Mouse (Mus musculus) urinary bladder, postnatal 14 days (tissue): ENCODE data around the gene Elavl3.
"Not testable (repeated sequence)": the region's sequence is repeated elsewhere in the genome, so short reads cannot be mapped to it uniquely, and the experiment has no call there.

Source experiments
- DNase-seq: peaks from one replicate; pipeline ENCODE4 v3.0.0; 2021; ENCODE audit warnings: low spot score

The Elavl3 gene

DNA sequence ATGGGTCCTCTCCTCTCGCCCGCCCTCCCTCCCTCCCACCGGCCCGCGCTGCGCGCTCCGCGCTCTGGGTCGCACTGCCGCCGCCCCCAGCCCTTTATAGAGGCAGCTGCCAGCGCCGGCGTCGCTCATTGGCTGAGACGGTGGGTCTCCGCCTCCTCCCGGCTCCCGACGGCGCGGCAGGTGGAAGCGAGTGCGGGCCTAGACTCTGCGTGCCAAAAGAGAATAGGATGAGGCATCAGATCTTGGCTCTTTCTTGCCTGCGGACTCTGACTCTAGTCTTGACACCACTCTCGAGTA lies at the start of gene Elavl3:
Gene Elavl3 (minus strand): TSS at position 66 of the 297 bp plus-strand sequence.
- DNase-seq = no peak

DNA sequence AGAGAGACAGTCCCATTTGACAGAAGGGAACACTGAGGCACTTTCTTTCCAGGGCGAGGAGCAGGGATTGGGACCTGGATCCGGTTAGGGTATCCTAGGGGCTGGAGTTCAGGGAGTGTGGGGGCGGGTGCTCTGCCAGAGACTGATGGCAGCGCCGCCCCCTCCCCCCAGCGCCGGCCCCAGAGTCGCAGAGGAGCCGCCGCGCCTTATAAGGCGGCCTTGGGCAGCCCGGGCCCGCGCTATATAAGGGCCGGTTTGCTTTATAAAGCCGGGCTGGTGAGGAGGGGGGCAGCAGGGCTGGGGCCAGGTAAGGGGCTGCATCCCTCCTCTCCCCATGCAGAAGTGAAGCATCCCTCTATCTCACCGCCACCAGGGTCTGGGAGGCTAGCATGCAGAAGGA lies 48.1 kb upstream of the Elavl3 start:
- peak; percentile 34 for DNase-seq

DNA sequence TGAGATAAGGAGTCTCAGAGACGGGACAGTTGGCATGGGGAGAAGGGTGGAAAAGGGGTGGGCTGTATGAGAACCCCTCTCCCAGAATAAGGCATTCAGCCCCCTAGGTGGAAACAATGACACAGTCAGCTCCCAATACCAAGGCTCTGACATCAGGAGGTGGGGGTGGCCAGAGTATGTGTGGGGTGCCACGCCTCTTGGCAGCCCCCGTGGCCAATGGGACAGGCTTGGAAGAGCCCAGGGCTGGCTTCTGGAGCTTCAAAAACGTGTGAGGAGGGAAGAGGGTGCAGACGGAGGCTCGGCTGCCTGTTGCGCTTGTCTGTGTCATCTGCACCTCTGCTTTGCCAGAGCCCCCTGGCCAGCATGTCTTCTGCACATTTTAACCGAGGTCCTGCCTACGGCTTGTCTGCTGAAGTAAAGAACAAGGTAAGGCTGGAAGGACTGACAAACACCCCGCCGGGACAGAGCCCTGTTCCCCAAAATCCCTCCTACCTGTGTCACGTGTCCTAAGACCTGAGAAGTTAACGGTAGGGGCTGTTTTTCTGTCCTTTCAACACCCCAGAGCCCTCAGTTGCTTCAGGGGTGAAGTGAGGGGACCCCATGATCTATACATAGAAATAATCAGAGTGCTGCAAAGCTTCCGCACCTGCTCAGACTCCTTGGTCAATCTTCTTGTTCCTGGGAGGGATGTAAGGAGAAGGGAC lies 47.3 kb upstream of the Elavl3 start, which contains the start of gene Cnn1:
Gene Cnn1 (plus strand): TSS at position 224 of the 704 bp plus-strand sequence.
- DNase-seq = peak; percentile 45

DNA sequence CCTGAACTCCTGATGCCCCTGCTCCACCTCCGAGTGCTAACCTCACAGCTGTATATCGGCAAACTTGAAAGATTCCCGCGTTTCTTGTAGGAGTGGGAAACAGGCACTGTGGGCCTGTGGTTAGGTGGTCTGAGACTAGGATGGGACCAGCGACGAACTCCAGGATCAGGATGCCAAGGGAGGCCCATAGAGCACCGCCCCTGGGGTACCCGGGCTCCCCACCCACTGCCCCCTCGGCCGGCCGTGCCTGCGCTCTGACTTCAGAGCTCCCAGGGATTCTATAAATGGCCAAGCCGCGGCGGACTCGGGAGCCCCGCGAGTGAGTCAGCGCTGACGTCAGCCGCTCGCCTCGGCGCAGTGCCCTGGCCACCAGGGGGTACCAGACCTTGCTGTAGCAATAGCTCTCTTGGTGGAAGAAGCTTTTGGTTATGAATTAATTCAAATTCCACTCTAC lies 44.1 kb upstream of the Elavl3 start:
- peak; percentile 91 for DNase-seq

DNA sequence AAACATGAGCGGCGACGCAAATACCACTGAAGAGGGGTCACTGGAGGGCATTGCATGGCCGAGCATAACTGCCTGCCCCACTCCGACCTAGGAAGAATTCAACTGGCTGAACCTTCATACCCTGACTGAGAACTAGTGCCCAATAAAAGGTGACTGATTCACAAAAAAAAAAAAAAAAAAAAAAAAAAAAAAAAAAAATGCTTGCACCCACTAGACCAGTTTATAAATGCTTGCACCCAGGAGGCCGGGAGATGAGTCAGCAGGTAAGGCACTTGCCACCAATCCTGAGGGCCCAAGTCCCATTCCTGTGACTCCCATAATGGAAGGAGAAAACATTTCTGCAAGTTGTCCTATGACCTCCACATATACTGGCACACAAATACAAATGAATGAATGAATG lies 40.9 kb upstream of the Elavl3 start:
- no peak for DNase-seq

DNA sequence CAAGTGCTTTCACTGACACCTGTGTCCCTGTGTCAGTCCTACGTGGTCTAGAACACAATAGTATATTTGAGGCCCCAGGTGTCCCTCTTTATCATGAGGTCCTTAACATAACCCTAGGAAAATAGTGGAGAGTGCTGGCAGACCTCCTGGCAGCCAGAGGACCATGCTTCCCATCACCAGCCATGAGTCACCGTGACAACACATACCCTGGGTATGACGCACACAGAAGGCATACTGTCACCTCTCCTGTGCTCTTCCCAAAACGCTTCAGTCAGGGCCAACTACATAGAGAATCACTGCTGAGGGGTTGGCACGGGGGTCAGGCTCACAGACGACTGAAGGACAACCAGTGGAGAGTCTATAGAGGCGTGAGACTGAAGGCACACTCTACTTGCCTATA lies 38.2 kb upstream of the Elavl3 start:
- DNase-seq = no peak

DNA sequence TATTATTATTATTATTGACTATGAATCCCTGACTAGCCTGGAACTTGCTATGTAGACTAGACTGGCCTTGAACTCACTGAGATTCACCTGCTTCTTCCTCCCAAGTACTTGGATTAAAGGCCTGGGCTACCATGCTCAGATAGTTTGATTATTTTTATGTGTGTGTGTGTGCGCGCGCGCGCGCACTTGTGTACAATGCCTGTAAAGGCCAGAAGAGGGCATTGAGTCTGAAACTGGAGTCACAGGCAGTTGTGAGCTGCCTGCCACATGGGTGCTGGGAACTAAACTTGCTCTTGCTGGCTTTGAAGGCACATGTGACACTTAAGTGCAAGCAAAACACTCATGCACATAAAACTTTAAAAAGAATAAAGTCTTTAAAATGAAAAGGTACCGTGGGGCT lies 37.5 kb upstream of the Elavl3 start:
- no peak for DNase-seq

DNA sequence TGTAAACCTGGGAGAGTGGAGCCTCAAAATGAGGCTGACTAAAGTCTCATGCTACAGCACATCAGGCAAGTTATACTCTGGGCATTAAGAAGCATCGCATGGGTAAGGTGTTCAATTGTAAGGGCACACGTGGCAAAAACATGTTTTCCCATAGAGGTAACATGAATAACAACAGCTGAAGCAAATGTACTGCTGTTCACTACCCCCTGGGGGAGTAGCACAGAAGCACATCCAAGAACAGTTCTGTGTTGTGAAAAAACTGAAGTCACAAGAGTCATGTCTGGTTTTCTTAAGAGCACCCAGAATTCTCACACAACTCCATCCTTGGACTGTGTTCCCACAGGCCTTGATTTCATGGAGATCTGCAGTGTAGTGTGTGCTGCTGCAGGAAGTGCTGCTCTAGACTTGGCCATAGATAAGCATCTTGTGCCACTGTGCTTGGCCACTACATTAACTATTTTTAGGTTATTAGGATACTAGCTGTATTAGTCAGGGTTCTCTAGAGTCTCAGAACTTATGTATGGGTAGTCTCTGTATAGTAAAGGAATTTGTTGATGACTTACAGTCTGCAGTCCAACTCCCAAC lies 35.3 kb upstream of the Elavl3 start:
- no peak for DNase-seq

DNA sequence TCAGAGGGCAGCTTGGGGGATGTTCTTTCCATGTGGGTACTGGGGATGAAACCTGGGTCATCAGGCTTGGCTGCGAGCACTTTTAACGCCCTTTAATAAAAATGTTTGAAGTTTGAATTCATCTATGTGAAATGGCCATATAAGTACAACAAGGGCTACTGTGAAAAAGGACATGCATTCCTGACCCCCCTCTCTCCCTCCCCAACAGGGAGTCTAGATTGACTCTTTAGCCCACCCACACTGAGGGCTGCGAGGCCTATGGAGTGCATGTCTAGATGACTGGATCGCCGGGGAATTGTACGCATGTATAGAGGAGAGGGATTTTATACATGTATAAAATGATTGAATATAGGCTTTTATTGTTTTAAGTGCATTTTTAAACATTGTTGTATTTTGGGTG lies 34.2 kb upstream of the Elavl3 start:
- no peak for DNase-seq

DNA sequence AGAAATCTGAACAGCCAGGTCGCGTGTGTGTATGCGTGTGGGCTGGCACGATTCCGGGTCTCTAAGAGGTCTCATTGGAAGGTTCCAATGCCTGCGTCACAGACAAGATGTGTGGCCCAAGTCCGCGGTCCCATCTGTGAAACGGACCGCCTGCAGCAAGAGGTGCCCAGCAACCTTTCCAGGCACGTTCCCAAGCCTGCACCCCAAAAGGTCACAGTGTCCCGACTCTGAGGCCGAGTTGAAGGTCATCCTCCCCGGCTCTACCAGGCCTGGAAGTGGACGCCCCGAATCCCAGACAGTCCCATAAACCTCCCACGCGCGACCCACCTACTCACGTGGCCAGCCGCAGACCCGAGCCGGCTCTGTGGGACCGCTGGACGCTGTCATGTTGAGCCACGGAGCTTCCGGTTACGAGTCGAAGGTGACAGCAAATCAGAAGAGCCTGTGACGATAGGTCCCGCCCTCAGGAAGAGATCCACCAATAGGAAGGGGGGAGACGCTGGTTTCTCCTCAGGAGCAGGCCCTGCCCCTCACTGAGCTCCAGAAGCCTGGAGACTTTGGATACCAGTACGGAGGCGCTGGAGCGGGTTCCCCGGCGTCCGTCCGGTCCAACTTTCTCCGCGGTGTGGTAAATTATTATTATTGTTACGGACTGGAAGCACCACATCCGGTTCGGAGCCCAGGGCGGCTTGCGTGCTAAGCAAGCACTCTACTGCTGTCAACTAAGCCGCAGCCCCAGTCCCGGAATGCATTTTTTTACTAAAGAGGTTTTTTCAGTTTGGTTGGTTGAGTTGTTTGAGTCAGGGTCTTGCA lies 33.4 kb upstream of the Elavl3 start, which contains the start of gene Ecsit:
Gene Ecsit (minus strand): TSS at position 417 of the 813 bp plus-strand sequence.
- peak; percentile 94 for DNase-seq

DNA sequence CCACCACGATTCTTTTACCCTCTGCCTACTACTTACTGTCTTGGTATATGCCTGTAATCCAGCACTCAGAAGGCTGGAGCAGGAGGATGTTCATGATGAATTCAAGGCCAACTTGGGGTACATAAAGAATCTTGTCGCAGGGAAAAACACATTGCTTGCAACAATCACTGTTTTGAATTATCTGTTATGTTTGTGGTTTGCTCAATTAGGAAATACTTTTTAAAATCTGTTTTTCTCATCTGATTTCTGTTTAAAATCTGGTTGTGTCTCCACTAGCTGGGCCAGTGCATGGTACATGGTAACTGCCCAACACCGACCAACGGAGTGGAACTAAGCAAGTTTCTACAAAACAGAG lies 32.8 kb upstream of the Elavl3 start:
- DNase-seq = no peak

DNA sequence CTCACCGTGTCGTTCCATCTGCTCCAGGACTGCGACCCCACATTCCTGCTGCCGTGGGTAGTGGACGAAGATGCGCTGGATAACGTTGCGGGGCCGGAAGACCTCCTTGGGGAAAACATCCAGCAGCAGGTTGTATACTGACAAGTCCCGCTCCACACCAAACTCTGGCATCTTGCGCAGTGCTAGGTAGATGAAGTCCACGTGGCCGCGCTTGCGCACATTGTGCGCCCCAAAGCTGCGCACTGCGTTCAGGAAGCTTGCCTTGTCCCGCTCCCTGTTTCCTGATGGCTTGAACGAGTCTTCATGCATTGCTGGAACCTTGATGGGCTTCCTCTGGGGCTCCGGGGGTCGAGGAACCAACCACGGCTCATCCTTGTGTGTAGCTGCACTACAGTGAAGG lies 24.4 kb upstream of the Elavl3 start:
- DNase-seq = no peak

DNA sequence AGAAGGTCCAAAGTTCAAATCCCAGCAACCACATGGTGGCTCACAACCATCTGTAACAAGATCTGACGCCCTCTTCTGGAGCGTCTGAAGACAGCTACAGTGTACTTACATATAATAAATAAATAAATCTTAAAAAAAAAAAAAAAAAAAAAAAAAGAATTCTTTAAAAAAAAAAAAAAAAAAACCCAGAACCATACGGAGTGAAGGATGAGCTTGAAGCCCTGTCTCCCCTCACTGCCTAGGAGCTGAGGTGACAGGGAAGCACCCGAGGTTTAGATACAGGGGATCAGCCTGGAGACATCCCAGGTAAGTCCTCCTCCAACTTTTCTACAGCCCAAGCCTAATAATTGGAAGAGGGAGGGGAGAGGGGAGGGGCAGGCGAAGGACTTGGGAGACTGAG lies 24.0 kb upstream of the Elavl3 start:
- not testable (repeated sequence) for DNase-seq

DNA sequence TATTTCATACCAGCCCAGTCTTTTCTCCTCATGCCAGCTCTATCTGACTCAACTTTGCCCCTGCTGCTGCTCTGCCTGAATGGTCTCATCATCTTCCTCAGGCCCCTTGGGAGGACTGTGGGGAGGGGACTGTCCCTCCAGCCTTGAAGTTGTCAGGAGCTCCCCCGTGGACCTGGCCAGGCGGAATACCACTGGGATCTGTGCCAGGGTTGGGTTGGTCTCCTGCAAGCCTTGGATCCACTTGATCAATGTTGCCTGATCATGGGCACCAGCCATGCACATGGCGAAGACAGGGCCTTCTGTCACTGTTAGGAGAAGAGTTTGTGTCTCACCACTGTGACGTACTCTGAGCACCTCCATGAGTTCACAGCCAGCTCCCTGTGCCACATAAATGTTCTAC lies 20.5 kb upstream of the Elavl3 start:
- DNase-seq = no peak

DNA sequence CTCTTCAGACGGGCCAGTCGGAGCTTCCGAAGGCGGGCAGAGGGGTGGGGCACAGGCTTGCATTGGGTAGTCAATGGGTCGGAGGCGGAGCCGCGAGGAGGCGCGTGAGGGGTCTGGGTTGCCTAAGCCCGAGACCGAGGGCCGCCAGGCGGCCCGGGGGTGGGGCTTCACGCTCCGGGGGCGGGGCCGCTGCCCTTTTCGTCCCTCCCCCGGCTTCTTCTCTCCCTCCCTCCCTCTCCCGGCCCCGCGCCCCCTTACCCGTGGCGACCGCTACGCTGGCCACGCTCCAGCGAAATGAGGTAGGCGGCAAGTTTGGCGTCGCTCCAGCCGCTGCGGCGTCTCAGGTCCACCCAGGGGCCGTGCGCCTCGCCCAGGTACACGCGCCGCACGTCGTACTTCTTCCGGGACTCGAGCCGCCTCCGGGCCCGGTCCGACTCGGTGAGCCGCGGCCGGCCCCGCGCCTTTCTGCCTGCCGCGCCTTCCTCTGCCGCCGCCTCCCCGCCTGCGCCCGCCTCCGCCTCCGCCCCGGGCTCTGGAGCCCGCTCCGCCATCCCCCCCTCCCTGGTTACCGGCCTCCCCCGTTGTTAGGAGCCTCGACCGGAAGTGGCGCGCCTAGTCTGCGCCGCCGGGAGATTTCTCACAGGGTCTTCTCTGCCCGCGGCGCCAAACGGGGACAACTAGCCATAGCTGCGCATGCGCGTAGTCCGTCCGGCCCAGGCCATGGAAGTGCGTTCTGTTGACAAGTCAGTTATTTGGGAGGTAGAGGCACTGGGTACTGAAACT lies 19.2 kb upstream of the Elavl3 start, which contains the start of the genes Gm49318 and Zfp653:
Gene Gm49318 (minus strand): TSS at position 469 of the 783 bp plus-strand sequence.
Gene Zfp653 (minus strand): TSS at position 586 of the 783 bp plus-strand sequence.
- DNase-seq = peak; percentile 98

DNA sequence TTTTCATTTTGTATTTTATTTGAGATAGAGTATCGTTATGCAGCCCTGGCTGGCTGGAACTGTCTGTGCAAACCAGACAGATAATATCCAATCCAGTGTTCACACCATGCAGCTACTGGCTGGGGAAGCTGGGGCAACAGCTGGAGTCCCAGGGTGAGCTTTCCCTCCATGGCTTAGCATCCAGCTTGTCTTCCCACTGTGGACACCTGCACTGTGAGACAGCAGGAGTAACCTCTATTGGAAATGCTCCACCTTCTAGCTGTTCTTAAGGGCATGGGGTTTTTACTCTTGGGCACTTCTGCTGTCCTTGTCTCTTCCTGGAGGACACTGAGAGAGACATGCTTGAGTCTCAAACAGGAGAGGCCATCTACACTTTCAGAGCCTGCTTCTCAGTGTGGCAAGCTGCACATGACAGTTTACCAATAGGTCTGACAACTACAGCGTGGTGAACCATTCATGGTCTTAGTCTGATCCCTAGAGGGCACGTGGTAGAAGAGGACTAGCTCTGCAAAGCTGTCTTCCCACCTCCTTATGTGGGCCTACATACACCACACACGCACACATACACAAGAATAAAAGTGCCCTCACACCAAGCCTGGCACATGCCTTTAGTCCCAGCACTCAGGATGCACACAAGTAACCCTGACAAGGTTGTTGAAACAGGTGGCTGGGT lies 18.2 kb upstream of the Elavl3 start:
- no peak for DNase-seq

DNA sequence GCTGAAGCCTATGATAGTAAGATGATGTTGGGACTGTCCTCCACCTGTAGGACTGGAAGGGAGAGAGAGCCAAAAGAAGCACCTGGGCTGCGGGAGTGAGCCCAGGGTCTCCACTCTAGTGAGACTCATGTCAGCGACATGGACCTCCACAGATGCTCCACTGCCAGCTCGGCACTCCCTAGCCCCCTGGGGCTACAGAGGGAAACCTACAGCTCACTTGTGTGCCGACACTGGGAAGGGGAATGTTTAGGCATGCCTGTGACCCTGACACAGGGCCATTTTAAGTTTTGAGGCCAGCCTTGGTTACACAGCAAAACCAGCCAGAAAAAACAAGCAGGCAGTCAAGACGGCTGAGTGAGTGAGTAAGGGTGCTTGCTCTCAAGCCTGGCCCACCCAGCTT lies 15.4 kb upstream of the Elavl3 start:
- no peak for DNase-seq

DNA sequence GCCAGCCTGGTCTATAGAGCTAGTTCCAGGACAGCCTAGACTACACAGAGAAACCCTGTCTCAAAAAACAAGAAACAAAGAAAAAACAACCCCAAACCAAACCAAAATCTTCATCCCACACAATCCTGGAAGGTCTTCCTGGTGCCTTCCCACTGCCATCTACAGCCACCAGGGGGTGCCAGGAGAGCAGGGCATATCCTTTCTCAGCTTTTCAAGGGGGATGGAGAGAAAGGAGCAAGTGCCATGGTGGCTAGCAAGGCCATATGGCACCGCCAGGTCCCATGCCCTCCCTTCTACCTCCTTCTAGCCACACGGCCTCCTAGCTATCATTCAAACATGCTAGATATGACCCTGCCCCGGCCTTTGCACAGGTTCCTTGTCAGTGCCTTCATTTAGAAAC lies 14.6 kb upstream of the Elavl3 start:
- peak; percentile 67 for DNase-seq

DNA sequence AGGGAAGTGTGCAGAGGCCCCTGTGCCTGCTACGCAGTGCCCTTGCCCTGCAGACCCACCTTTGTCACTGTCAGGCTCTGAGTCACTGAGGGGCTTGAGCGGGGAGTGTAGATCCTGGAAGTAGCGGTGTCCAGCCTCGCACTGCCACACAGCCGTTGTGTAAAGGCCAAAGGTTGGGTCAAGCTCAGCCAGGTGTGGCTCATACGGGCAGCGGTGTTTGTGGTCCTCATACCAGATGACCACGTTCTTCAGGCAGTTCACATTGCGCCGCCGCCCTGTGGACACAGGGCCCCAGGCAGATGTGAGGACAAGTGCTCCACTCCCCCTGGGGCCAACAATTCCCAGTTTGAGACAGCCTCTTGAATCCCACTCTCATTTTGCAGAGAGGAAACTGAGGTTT lies 13.8 kb upstream of the Elavl3 start:
- no peak for DNase-seq

DNA sequence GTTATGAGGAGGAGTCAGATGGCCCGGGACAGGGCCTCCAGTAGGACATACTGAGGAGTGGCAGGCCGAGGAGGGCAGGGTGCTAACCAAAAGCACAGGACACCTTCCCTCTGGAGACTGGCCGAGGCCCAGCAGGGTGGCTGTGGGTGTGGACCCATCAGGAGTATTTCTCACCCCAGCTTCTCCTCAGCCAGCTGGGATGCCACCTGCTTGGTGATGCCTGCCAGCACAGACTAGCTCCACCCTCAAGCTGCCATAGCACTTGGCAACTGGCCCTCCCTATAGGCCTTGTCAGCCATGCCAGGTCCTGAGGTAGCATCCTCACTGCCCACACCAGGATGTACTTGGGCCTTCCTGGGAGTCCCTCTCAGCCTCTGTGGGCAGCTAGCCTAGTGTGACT lies 12.5 kb upstream of the Elavl3 start:
- DNase-seq = no peak

DNA sequence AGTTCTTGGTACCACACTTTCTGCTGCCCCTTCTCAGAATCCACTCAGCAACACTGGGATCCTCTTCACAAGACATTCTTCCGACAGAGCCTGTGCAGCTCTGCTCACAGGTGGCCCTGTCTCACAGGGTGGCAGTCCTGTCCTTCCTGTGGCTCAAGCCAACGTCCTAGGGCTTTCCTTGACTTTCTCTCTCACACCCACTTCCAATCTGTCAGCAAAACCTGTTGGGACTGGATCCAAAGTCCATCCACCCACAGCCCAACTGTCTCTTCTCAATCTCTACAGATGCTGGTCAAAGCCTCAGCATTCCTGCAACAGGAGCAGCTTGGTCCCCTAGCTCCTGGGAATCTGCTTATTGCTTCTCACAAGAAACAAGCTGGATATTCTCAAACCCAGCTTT lies 9.5 kb upstream of the Elavl3 start:
- DNase-seq = no peak

DNA sequence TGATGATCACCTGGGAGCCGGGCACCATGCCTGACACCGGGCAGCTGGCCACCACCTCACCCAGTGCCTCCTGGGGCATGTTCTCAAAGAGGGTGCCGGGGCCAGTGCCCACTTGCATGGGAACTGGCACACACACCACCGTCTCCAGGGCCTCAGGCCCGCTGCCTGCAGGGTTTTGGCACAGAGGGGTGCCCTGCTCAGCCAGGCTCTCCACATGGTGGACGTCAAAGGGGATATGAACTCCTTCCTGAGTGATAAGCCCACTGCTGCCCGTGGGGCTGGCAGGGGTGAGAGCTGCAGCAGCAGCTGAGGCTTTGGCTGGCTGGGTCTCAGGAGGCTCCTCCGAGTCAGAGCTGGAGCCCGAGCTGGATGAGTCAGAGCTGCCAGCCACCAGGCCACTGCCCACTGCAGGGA lies 6.2 kb upstream of the Elavl3 start:
- DNase-seq = no peak
